1 mouse cellular context compared by ENCODE assay signal in the genomic region with DNA sequence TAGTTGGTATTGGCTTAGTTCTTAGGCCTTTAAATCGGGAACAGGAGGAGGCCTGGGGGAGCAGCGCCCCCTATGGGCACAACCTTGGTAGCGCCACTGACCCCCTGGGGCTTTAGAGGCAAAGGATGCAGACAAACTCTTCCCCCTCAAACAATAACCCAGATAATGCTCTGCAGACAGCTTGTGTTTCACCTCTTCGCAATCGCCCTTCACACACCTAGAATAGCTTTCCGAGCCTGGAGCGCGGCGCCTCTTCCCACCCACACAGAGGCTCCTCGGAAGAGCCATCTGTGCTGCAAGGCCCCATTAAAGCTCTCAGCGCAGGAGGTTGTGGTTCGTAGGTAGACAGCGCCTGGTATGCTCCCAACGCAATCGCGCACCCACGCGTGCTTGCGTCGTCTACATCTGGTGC.
TF ChIP-seq lines count a peak whose summit lies in the region.

No protein-coding gene starts in this region.

TF ChIP-seq in MEL, 35 proteins besides CTCF, POLR2A, EP300 and RAD21 (continued from another document):
- no peak for TF ChIP-seq GABPA (IDR thresholded peaks at IDR 0.05; ENCODE audit: low read depth, low read length)
- no peak for TF ChIP-seq ETS1 (IDR thresholded peaks at IDR 0.05; ENCODE audit: low read depth, low read length)
- no peak for TF ChIP-seq SMC3 (IDR thresholded peaks at IDR 0.05; ENCODE audit: low read depth, low read length)
- TF ChIP-seq USF1 (IDR thresholded peaks at IDR 0.05; ENCODE audit: low read depth, low read length): no peak
- TF ChIP-seq USF2 (IDR thresholded peaks at IDR 0.05; ENCODE audit: borderline replicate concordance in 1 of 2, insufficient read depth in 1 of 2, low read depth in 1 of 2, low read length in 2 of 2): no peak
- no peak for TF ChIP-seq ELF1 (IDR thresholded peaks at IDR 0.05; ENCODE audit: low read depth, low read length)
- no peak for TF ChIP-seq ZNF384 (IDR thresholded peaks at IDR 0.05; ENCODE audit: low read depth, low read length)
- TF ChIP-seq MYC (IDR thresholded peaks at IDR 0.05; ENCODE audit: low read depth, low read length): no peak
- no peak for TF ChIP-seq GATA1 (IDR thresholded peaks at IDR 0.05; ENCODE audit: low read depth, low read length)
- TF ChIP-seq TAL1 (IDR thresholded peaks at IDR 0.05; ENCODE audit: low read length): no peak
- TF ChIP-seq CHD1 (IDR thresholded peaks at IDR 0.05; ENCODE audit: low read depth, low read length): no peak
- TF ChIP-seq POLR2AphosphoS5 (IDR thresholded peaks at IDR 0.05; ENCODE audit: borderline replicate concordance, low read depth, low read length): no peak
- no peak for TF ChIP-seq CHD2 (IDR thresholded peaks at IDR 0.05; ENCODE audit: low read length)
- TF ChIP-seq TBP (IDR thresholded peaks at IDR 0.05; ENCODE audit: low read depth, low read length): no peak
- TF ChIP-seq SIN3A (IDR thresholded peaks at IDR 0.05; ENCODE audit: low read length): no peak
TF ChIP-seq in MEL: peak in this region for 0.
